In genomic region chrX:164419471-164419939, GRCm38 (mm10) we compare ENCODE assay signal across 7 mouse cellular contexts. TPM values are rescaled to one million over a fixed set of nuclear protein-coding genes. Genes with fewer than 3 reads are reported as not detected.
DNase-seq lines count a peak whose midpoint lies in the region; ATAC-seq lines count a peak whose summit lies in the region.

TSS of gene Piga (plus strand) at chrX:164419787.

- WGBS in embryonic facial prominence, embryonic 10.5 days, result 19% methylated on average over 40 of the region's 40 CpGs
- 13% methylated on average over 40 of the region's 40 CpGs for WGBS in limb, embryonic 10.5 days
- 21% methylated on average over 39 of the region's 40 CpGs for WGBS in midbrain, embryonic 13.5 days

- peak within 1 kb of the TSS; percentile 59 for H3K4me2 ChIP-seq in midbrain, embryonic 13.5 days (replicated peaks)

- H3K4me1 ChIP-seq in embryonic facial prominence, embryonic 10.5 days, result peaks cover 7% of the 10 kb centered on the region
- H3K4me1 ChIP-seq in limb, embryonic 10.5 days, result peaks cover 3% of the 10 kb centered on the region; the same call in 1 of the 2 replicates
- peaks cover 9% of the 10 kb centered on the region; the same call in 1 of the 2 replicates for H3K4me1 ChIP-seq in midbrain, embryonic 13.5 days (replicated peaks)

- H3K9ac ChIP-seq in midbrain, embryonic 13.5 days (replicated peaks), result peak within 1 kb of the TSS; percentile 65

- H3K4me3 ChIP-seq in embryonic facial prominence, embryonic 10.5 days, result peak within 1 kb of the TSS; percentile 65
- H3K4me3 ChIP-seq in limb, embryonic 10.5 days, result peak within 1 kb of the TSS; percentile 61
- peak within 1 kb of the TSS; percentile 54 for H3K4me3 ChIP-seq in midbrain, embryonic 13.5 days (replicated peaks)

- peak within 1 kb of the TSS; percentile 84 for H3K27ac ChIP-seq in embryonic facial prominence, embryonic 10.5 days (replicated peaks)
- H3K27ac ChIP-seq in limb, embryonic 10.5 days, result peak within 1 kb of the TSS; percentile 81
- H3K27ac ChIP-seq in midbrain, embryonic 13.5 days, result 0 out of 2 replicates have a peak within 1 kb of the TSS, but pooled peaks have one; percentile 30

- peaks cover 71% of the 10 kb centered on the region for H3K27me3 ChIP-seq in embryonic facial prominence, embryonic 10.5 days (replicated peaks; ENCODE audit: low read depth, poor library complexity, severe bottlenecking)
- H3K27me3 ChIP-seq in limb, embryonic 10.5 days (ENCODE audit: low read depth, poor library complexity, severe bottlenecking), result peaks cover 94% of the 10 kb centered on the region
- peaks cover 11% of the 10 kb centered on the region; the same call in 1 of the 2 replicates for H3K27me3 ChIP-seq in midbrain, embryonic 13.5 days

- H3K36me3 ChIP-seq in embryonic facial prominence, embryonic 10.5 days (replicated peaks), result peaks cover 20% of the 10 kb centered on the region
- peaks cover 20% of the 10 kb centered on the region for H3K36me3 ChIP-seq in limb, embryonic 10.5 days
- no peaks in the 10 kb centered on the region for H3K36me3 ChIP-seq in midbrain, embryonic 13.5 days

- no peaks in the 10 kb centered on the region for H3K9me3 ChIP-seq in embryonic facial prominence, embryonic 10.5 days
- H3K9me3 ChIP-seq in limb, embryonic 10.5 days (replicated peaks), result no peaks in the 10 kb centered on the region
- H3K9me3 ChIP-seq in midbrain, embryonic 13.5 days, result no peaks in the 10 kb centered on the region

- peak; percentile 90 for DNase-seq in adrenal gland, postnatal 10 days
- DNase-seq in embryonic facial prominence, embryonic 10.5 days (ENCODE audit: low spot score), result peak; percentile 92
- DNase-seq in kidney, adult 11 months, result peak; percentile 98
- peak; percentile 86 for DNase-seq in limb, embryonic 10.5 days (ENCODE audit: low spot score)
- peak; percentile 79 for DNase-seq in spleen, adult 12 weeks (ENCODE audit: low spot score)

- ATAC-seq in granulocyte monocyte progenitor cell, adult 5-6 weeks (replicated peaks; ENCODE audit: poor library complexity, severe bottlenecking), result peak; percentile 98
- ATAC-seq in midbrain, embryonic 13.5 days, result peak; percentile 100

RNA-seq across cellular contexts. Expression of gene Piga, which starts in this region (rescaled TPM):
- 1 to 10 TPM; 8.5 to 9.1 TPM for total RNA-seq in adrenal gland, postnatal 10 days (2021)
- 20.0 and 22.4 TPM in 2 replicates for polyA plus RNA-seq in embryonic facial prominence, embryonic 10.5 days (2016; fragmentation: Nextera tagmentation; extraction: Ambion mirVana)
- 22.1 and 22.2 TPM in 2 replicates for total RNA-seq in granulocyte monocyte progenitor cell, adult 5-6 weeks (2014; fragmentation: Nextera tagmentation)
- total RNA-seq in granulocyte monocyte progenitor cell, adult 5-6 weeks (2017), result 15.0 and 19.9 TPM in 2 replicates
- 22.0 and 23.0 TPM in 2 replicates for polyA plus RNA-seq in limb, embryonic 10.5 days (2016; fragmentation: Nextera tagmentation; extraction: Ambion mirVana)
- polyA plus RNA-seq in midbrain, embryonic 13.5 days (2015; fragmentation: Nextera tagmentation; extraction: Ambion mirVana), result 7.5 and 8.3 TPM in 2 replicates

Comparison
In these comparisons a context has a peak if more than half of its experiments do, and no peak if none do; other contexts are left out.
1. Peak in every context shown above with its lines: DNase-seq, ATAC-seq, H3K4me3 ChIP-seq and H3K27ac ChIP-seq.
2. H3K27ac ChIP-seq: peak in every context shown above with its lines; median percentile 84 in embryonic facial prominence, embryonic 10.5 days; 81 in limb, embryonic 10.5 days; 30 in midbrain, embryonic 13.5 days.